Comparison of ENCODE assay signal across 7 mouse cellular contexts in the genomic region with DNA sequence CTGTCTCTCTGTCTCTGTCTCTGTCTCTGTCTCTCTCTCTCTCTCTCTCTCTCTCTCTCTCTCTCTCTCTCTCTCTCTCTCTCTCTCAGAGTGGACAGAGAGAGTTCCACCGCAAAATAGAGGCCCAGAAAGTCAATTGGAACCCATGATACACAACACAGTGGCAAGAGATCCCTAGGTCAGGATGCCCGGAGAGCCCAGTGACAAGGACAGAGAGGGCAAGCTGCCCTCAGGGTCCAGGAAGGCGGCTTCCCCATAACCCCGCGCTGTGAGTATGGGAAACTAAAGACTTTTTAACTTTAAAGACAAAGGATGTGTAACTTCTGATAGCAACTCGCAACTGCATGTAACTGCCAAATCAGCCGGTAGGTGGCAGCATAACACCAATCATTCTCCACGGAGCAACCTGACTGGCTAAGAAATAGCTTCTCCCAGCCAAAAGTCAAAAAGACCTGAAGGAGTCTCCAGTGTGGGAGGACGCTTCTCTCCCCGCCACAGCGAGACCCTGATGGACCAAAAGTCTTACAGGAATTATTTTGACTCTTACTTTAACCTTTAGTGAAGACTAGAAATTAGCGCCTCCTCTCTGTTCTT.
A peak's percentile ranks its signal among the peaks of the same experiment; 100 is the strongest.
DNase-seq lines count a peak whose midpoint lies in the region; ATAC-seq and TF ChIP-seq lines count a peak whose summit lies in the region.

No protein-coding gene starts in this region.

- no peak overlapping the region for H3K4me3 ChIP-seq in gastrocnemius, adult 2 months
- H3K4me3 ChIP-seq in intestine, embryonic 14.5 days (ENCODE audit: low read depth, low read length), result no peak overlapping the region
- H3K4me3 ChIP-seq in midbrain, embryonic 11.5 days (ENCODE audit: low read depth, low read length), result no peak overlapping the region

- H3K27me3 ChIP-seq in intestine, embryonic 14.5 days (replicated peaks; ENCODE audit: control insufficient read depth, insufficient read depth, low read length), result no peaks in the 10 kb centered on the region
- no peaks in the 10 kb centered on the region for H3K27me3 ChIP-seq in midbrain, embryonic 11.5 days (ENCODE audit: control insufficient read depth, insufficient read depth, low read length)

- peaks cover 7% of the 10 kb centered on the region; the same call in 1 of the 2 replicates for H3K4me1 ChIP-seq in intestine, embryonic 14.5 days (replicated peaks; ENCODE audit: control insufficient read depth, insufficient read depth, low read length)
- H3K4me1 ChIP-seq in midbrain, embryonic 11.5 days (ENCODE audit: control insufficient read depth, insufficient read depth, low read length), result 0 out of 2 replicates have a peak, but pooled peaks cover 3% of the 10 kb centered on the region

- H3K36me3 ChIP-seq in intestine, embryonic 14.5 days (ENCODE audit: control insufficient read depth, insufficient read depth, low read length), result no peaks in the 10 kb centered on the region
- H3K36me3 ChIP-seq in midbrain, embryonic 11.5 days (ENCODE audit: control insufficient read depth, insufficient read depth, low read length), result no peaks in the 10 kb centered on the region

- H3K9me3 ChIP-seq in intestine, embryonic 14.5 days (ENCODE audit: control insufficient read depth, low read length), result no peaks in the 10 kb centered on the region
- H3K9me3 ChIP-seq in midbrain, embryonic 11.5 days (ENCODE audit: control insufficient read depth, low read length), result no peaks in the 10 kb centered on the region

- ATAC-seq in common myeloid progenitor, adult 5-6 weeks (replicated peaks; ENCODE audit: low read depth, poor library complexity, severe bottlenecking), result peak; percentile 55
- ATAC-seq in intestine, embryonic 14.5 days (replicated peaks; ENCODE audit: low FRiP score, low TSS enrichment, low read depth), result peak; percentile 44; the same call in 1 of the 2 replicates
- ATAC-seq in midbrain, embryonic 11.5 days (ENCODE audit: low FRiP score), result peak; percentile 72

- intact Hi-C loops in gastrocnemius, adult 2 months (cut with DNase I), result loop anchor here (1.0 to 5.0 kb wide), 4 partner anchors 131 to 616 kb away; partner anchors contain the start of gene Urad
- intact Hi-C loops in left cerebral cortex, postnatal 14 days (cut with DNase I), result loop anchor here (1.0 to 5.0 kb wide), 3 partner anchors 141 to 611 kb away; partner anchors contain the start of gene Rasl11a

- WGBS in intestine, embryonic 14.5 days, result 12% methylated on average over 12 of the region's 12 CpGs
- WGBS in midbrain, embryonic 11.5 days, result 12% methylated on average over 12 of the region's 12 CpGs

- peak; percentile 93 for TF ChIP-seq CTCF in gastrocnemius, adult 2 months (IDR thresholded peaks at IDR 0.05)

- no peak overlapping the region for H3K27ac ChIP-seq in gastrocnemius, adult 2 months
- no peak overlapping the region for H3K27ac ChIP-seq in intestine, embryonic 14.5 days (ENCODE audit: low read depth)
- no peak overlapping the region for H3K27ac ChIP-seq in midbrain, embryonic 11.5 days (ENCODE audit: low read depth, low read length)

- no peak overlapping the region for H3K4me2 ChIP-seq in intestine, embryonic 14.5 days (ENCODE audit: low read length)
- no peak overlapping the region for H3K4me2 ChIP-seq in midbrain, embryonic 11.5 days

- DNase-seq in adrenal gland, adult (ENCODE audit: inconsistent age in 2 of 2, low spot score in 1 of 2), result peak; percentile 82 to 97
- peak; percentile 84 for DNase-seq in gastrocnemius, adult 2 months
- DNase-seq in intestine, embryonic 14.5 days (ENCODE audit: low spot score), result peak; percentile 99
- DNase-seq in left cerebral cortex, postnatal 14 days (ENCODE audit: low spot score in 2 of 2), result peak; percentile 90 to 93
- peak; percentile 99 for DNase-seq in midbrain, embryonic 11.5 days (ENCODE audit: low spot score, missing footprints)
- peak; percentile 94 for DNase-seq in right cerebral cortex, postnatal 4 days

- no peak overlapping the region for H3K9ac ChIP-seq in intestine, embryonic 14.5 days (ENCODE audit: low read length)
- no peak overlapping the region for H3K9ac ChIP-seq in midbrain, embryonic 11.5 days (ENCODE audit: low read length)
